Comparison of ENCODE assay signal across 28 mouse cellular contexts in the genomic region with DNA sequence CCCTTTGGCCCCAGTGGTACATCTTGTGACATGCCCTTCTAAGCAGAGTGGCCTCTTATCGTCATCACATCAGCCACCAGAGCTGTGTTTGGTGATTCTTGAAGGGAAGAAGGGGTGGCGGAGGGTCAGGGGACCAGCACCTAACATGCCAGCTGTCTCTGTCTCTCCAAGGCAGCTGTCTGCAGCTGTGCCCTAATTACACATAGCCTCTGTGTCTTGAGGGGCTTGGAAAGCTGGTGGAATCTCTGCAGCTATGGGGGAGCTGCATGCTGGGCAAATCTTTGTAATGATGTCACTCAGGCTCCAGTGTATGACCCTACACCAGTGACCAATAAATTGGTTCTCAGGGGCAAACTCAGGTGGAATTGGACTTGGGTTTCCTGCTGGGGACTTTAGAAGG. TPM values are rescaled to one million over a fixed set of nuclear protein-coding genes. Genes with fewer than 3 reads are reported as not detected.
DNase-seq lines count a peak whose midpoint lies in the region; TF ChIP-seq lines count a peak whose summit lies in the region.
"Had no signal": no experiment of that assay in that cellular context is flagged by ENCODE, and none has a peak within 500 bp of the region (broad histone marks: within the 10 kb centered on the region; RNA-seq: fewer than 3 reads in every experiment).

No protein-coding gene starts in this region.

- H3K36me3 ChIP-seq in limb, embryonic 10.5 days = peaks cover 11% of the 10 kb centered on the region
- H3K36me3 ChIP-seq in myocyte (ENCODE audit: control insufficient read depth, insufficient read depth) = no peaks in the 10 kb centered on the region
- H3K36me3 ChIP-seq: liver, embryonic 15.5 days had no signal

- H3K9me3 ChIP-seq in limb, embryonic 10.5 days (replicated peaks) = no peaks in the 10 kb centered on the region
- H3K9me3 ChIP-seq: embryonic facial prominence, embryonic 12.5 days; forebrain, embryonic 13.5 days; hindbrain, embryonic 12.5 days; liver, embryonic 15.5 days; lung, embryonic 15.5 days; neural tube, embryonic 15.5 days had no signal

- H3ac ChIP-seq in myocyte (ENCODE audit: control insufficient read depth, insufficient read length) = no peak overlapping the region

- no peaks in the 10 kb centered on the region for H3K79me2 ChIP-seq in myocyte (ENCODE audit: control insufficient read depth, insufficient read depth)

- H3K4me1 ChIP-seq in limb, embryonic 10.5 days = peaks cover 17% of the 10 kb centered on the region
- H3K4me1 ChIP-seq: embryonic facial prominence, embryonic 12.5 days; forebrain, embryonic 13.5 days; hindbrain, embryonic 12.5 days; neural tube, embryonic 15.5 days had no signal

- H3K4me2 ChIP-seq in myocyte (ENCODE audit: low read depth) = no peak overlapping the region
- H3K4me2 ChIP-seq: embryonic facial prominence, embryonic 12.5 days; forebrain, embryonic 13.5 days; hindbrain, embryonic 12.5 days; liver, embryonic 15.5 days; lung, embryonic 15.5 days; neural tube, embryonic 15.5 days had no signal

- 75% methylated on average over 2 of the region's 2 CpGs for WGBS in limb, embryonic 10.5 days

- no peak overlapping the region for H3K4me3 ChIP-seq in limb, embryonic 10.5 days
- no peak overlapping the region for H3K4me3 ChIP-seq in myocyte
- H3K4me3 ChIP-seq: embryonic facial prominence, embryonic 12.5 days; erythroblast, embryonic 14.5 days; forebrain, embryonic 13.5 days; hindbrain, embryonic 12.5 days; liver, embryonic 15.5 days; lung, embryonic 15.5 days; megakaryocyte, embryonic 14.5 days; neural tube, embryonic 15.5 days had no signal

- peaks cover 12% of the 10 kb centered on the region; the same call in 1 of the 2 replicates for H3K27me3 ChIP-seq in limb, embryonic 10.5 days (ENCODE audit: low read depth, poor library complexity, severe bottlenecking)
- no peaks in the 10 kb centered on the region for H3K27me3 ChIP-seq in myocyte (ENCODE audit: control insufficient read depth, insufficient read depth, insufficient read length)
- H3K27me3 ChIP-seq: embryonic facial prominence, embryonic 12.5 days; forebrain, embryonic 13.5 days; hindbrain, embryonic 12.5 days; lung, embryonic 15.5 days; neural tube, embryonic 15.5 days had no signal

- no peak for TF ChIP-seq POLR2A in myocyte (IDR thresholded peaks at IDR 0.05; ENCODE audit: insufficient read length, low read depth)

- no peak overlapping the region for H3K27ac ChIP-seq in limb, embryonic 10.5 days
- H3K27ac ChIP-seq: embryonic facial prominence, embryonic 12.5 days; forebrain, embryonic 13.5 days; hindbrain, embryonic 12.5 days; liver, embryonic 15.5 days; lung, embryonic 15.5 days; neural tube, embryonic 15.5 days had no signal

- intact Hi-C loops in heart, postnatal 25 days (cut with DNase I) = no loop called here

- DNase-seq in heart, adult 11 months = peak; percentile 67
- DNase-seq in heart, postnatal 25 days (ENCODE audit: low spot score) = no peak
- DNase-seq in thymus, postnatal 4 days = peak; percentile 11
- no peak for DNase-seq in thymus, postnatal 14 days
- DNase-seq in limb, embryonic 10.5 days (ENCODE audit: low spot score) = peak; percentile 22
- no peak for DNase-seq in embryo, embryonic 11 days
- DNase-seq in yolk sac, embryonic 10.5 days (ENCODE audit: low spot score) = no peak
- DNase-seq: adrenal gland, postnatal 25 days; cerebellum, adult 18-20 months; cerebellum, postnatal 14 days; gastrocnemius, postnatal 10 days; heart, postnatal 14 days; kidney, adult 11 months; kidney, postnatal 14 days; liver; midbrain, embryonic 14.5 days; spleen, adult 18-20 months; thymus, adult 18-20 months; thymus, postnatal 36 days had no signal

TF ChIP-seq in myocyte, 11 proteins besides CTCF, POLR2A, EP300 and RAD21:
- TF ChIP-seq REST (IDR thresholded peaks at IDR 0.05; ENCODE audit: insufficient read depth, insufficient read length) (no peak), MYOG (IDR thresholded peaks at IDR 0.05; ENCODE audit: control insufficient read depth in 1 of 3, insufficient read depth in 1 of 3, insufficient read length in 2 of 3, low read depth in 2 of 3) (peak; percentile 60 to 87 (median 73)), TCF12 (IDR thresholded peaks at IDR 0.05; ENCODE audit: insufficient read depth, poor library complexity, severe bottlenecking) (peak; percentile 61), USF1 (IDR thresholded peaks at IDR 0.05; ENCODE audit: low read depth) (no peak), POLR2AphosphoS2 (IDR thresholded peaks at IDR 0.05; ENCODE audit: insufficient read length, low read depth) (no peak), MAX (IDR thresholded peaks at IDR 0.05; ENCODE audit: low read depth) (no peak), MYOD1 (IDR thresholded peaks at IDR 0.05; ENCODE audit: control insufficient read depth in 1 of 3, insufficient read length in 2 of 3, low read depth in 2 of 3) (peak in 2 of 3 experiments; percentile 98 to 99), TCF3 (IDR thresholded peaks at IDR 0.05; ENCODE audit: insufficient read length, low read depth) (peak; percentile 87), SRF (IDR thresholded peaks at IDR 0.05; ENCODE audit: control insufficient read depth, insufficient read length, low read depth) (no peak)

RNA-seq across cellular contexts. Expression of a gene that starts 10.8 kb away (rescaled TPM):
- 10 to 100 TPM; 32.4 to 32.6 TPM for total RNA-seq in heart, postnatal 25 days (2021)
- polyA plus RNA-seq in limb, embryonic 10.5 days (2016; fragmentation: Nextera tagmentation; extraction: Ambion mirVana) = 61.5 and 75.1 TPM in 2 replicates
- polyA plus RNA-seq in myocyte (2012; fragmentation: generic; extraction: Trizol) = 67.0 TPM

RNA-seq across cellular contexts. Expression of a gene that starts 12.1 kb away (rescaled TPM):
- 100 to 1,000 TPM; 136 to 142 TPM for total RNA-seq in heart, postnatal 25 days (2021)
- polyA plus RNA-seq in limb, embryonic 10.5 days (2016; fragmentation: Nextera tagmentation; extraction: Ambion mirVana) = 231 and 263 TPM in 2 replicates
- 79.0 TPM for polyA plus RNA-seq in myocyte (2012; fragmentation: generic; extraction: Trizol)

RNA-seq across cellular contexts. Expression of a gene that starts 16.3 kb away (rescaled TPM):
- total RNA-seq in heart, postnatal 25 days (2021) = 10 to 100 TPM; 29.1 to 29.9 TPM
- 130 and 138 TPM in 2 replicates for polyA plus RNA-seq in limb, embryonic 10.5 days (2016; fragmentation: Nextera tagmentation; extraction: Ambion mirVana)
- 117 TPM for polyA plus RNA-seq in myocyte (2012; fragmentation: generic; extraction: Trizol)

RNA-seq across cellular contexts. Expression of a gene that starts 33.1 kb away (rescaled TPM):
- 10 to 100 TPM; 17.0 to 18.2 TPM for total RNA-seq in heart, postnatal 25 days (2021)
- polyA plus RNA-seq in limb, embryonic 10.5 days (2016; fragmentation: Nextera tagmentation; extraction: Ambion mirVana) = 2.7 and 3.5 TPM in 2 replicates
- 27.5 TPM for polyA plus RNA-seq in myocyte (2012; fragmentation: generic; extraction: Trizol)

RNA-seq across cellular contexts. Expression of a gene that starts 35.2 kb away (rescaled TPM):
- total RNA-seq in heart, postnatal 25 days (2021) = 10 to 100 TPM; 18.5 to 19.4 TPM
- 26.8 and 28.2 TPM in 2 replicates for polyA plus RNA-seq in limb, embryonic 10.5 days (2016; fragmentation: Nextera tagmentation; extraction: Ambion mirVana)
- polyA plus RNA-seq in myocyte (2012; fragmentation: generic; extraction: Trizol) = 17.5 TPM

Comparison
In these comparisons a context has a peak if more than half of its experiments do, and no peak if none do; other contexts are left out.
1. DNase-seq: peak in heart, adult 11 months (single experiment), thymus, postnatal 4 days (single experiment) and limb, embryonic 10.5 days (single experiment); none in heart, postnatal 25 days (single experiment), thymus, postnatal 14 days (single experiment), embryo, embryonic 11 days (single experiment) and yolk sac, embryonic 10.5 days (single experiment).